Mouse (Mus musculus): ENCODE data around the gene Fibin. TPM values are rescaled to one million over a fixed set of nuclear protein-coding genes. Genes with fewer than 3 reads are reported as not detected.

The Fibin gene
- not detected for total RNA-seq (2023)

GRCm38 (mm10) chr2:110362432-110363283 is at the start of gene Fibin:
Gene Fibin, minus strand, starts transcription at chr2:110363183.

DNA sequence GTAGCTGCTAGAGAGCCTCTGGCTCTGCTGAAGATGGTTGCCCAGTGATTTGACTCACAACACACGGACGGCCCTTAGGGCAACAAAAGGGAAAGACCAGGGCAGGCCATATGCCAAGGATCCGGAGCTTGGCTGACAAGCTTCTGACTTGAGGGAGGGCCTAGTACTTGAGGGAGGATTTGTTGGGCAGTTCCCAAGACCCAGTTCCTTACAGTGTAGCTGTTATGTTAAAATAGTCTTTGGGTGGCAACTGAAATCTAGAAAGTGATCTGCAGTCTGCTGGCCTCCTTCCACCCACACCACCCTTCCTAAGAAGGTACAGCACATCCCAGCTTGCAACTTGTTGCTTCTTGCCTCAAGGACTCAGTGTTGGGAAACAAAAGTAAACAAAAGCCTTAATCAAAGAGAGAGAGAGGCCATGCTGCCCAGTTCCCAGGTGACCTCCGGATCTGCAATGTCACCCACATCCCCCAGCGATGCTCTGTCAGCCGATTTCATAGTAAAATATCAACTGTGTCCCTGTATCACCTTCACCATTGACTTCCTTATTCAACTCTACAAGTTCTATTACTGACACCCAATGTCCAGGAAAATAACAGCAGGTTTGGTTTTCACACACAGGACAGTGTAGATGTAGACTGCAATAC is 48.4 kb downstream of the Fibin start, which contains the start of gene Bbox1:
Bbox1 (minus strand) TSS at position 52 of the 647 bp plus-strand sequence.

Other genes with a start within 250 kb of the Fibin start
- not detected for gene Bbox1, start 48.6 kb downstream of the Fibin start, total RNA-seq (2023)
- gene Slc5a12, start 234.1 kb upstream of the Fibin start, total RNA-seq (2023): not detected